Mouse (Mus musculus): Measurements from ENCODE around the gene Olah.
A peak's percentile ranks its signal among the peaks of the same experiment; 100 is the strongest.

Gene Olah

GRCm38 (mm10) chr2:3348422-3348821 is 48.6 kb downstream of the Olah start:
- DNase-seq = no peak

DNA sequence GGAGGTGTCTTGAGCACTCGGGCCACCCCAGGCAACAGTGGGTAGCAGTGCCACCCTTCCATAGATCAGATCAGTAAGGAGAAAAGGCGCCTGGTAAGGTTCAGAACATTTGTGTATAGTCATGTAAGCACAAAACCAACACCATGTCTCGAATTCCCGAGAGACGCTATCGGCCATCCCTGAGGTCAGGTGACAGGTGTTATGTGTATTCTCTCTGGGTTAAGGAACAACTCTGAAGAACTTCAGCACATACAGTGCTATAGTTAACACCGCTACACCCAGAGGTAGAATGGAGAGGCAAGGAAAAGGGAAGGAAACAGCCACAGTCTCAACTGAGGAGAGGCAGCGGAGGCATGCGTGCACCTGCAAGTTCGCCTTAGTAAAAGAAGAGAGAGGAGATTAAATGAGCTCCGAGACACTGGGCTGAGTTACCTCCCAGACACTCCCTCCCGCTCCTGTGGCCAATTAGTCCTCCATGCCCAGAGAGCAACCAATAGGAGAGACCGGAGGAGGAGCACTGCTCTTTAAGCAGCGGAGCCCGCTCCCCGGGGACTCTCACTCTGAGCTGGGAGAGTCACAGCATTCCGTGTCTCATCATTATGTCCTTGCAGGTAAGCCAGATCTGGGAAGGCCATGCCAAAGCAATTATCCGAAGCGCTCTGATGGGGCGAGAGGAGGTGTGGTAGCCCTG is 61.3 kb downstream of the Olah start, which contains the start of gene Acbd7:
Acbd7 (plus strand) TSS at position 558 of the 691 bp plus-strand sequence.
- peak; percentile 73 to 87 for DNase-seq

DNA sequence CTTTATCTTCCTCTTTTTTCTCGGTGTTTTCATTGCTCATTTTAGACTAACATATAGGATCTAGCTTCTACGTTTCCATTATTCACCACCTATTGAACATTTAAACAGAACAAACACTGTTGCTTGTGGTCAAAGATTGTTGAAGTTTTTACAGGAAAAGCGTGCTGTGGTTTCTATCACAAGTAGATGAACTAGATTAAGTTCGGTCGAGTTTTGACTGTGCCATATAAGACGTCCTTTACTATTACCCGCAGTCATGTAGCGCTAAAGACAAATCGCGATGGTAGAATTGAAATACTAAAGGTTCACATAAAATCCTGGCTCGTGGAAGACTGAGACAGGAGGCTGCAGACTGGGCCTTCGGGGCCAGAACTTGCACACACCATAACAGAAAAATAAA is 63.2 kb downstream of the Olah start:
- DNase-seq = no peak

GRCm38 (mm10) chr2:3332484-3333242 is 64.3 kb downstream of the Olah start, which contains the start of gene Rpp38:
Rpp38 (minus strand) TSS chr2:3332643.
- DNase-seq = peak; percentile 97 to 98

DNA sequence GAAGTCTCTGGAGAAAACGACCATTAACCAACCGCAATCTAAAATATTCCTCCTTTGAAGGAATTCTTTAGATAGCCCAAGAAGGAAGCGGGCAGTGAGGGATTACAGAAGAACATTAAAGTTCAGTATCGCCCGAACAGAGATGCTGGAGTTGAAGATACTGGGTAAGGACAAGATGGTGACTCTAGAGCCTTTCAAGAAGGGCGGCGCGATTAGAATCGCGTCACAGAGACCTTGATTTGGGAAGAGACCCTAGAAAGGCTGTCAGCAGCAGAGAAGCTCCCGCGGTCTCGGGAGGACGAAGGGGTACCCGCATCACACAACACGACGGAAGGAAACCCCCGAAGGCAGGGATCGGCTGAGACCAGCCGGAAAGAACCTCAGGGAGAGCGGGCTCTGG is 65.0 kb downstream of the Olah start:
- DNase-seq = no peak

DNA sequence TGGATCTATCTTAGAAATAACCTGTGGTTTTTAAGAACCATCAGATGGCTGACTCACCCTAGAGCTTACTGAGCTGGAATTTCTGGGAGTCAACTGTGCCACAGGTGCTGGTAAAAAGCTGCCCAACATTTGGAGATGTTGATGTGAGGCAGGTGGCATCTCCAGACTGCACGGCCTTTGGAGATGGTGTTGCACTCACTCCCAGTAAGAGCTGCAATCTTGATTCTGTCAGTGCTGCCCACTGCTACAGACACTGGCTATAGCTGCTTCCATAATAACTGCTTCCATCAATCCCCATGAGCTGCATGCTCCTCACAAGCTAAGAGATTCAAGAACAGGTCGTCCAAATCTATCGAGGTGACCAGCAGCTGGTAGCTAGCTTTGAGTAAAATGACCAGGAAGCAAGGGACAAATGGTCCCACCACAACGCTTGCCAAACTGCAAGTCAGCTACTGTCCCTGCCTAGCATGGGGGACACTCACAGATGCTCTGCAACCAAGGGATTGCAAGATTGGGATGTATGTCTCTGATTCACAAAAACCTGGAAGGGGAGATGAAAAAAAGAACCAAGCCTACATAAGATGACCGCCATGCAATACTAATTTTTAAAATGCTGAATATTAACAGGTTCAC is 65.8 kb downstream of the Olah start:
- DNase-seq = no peak

DNA sequence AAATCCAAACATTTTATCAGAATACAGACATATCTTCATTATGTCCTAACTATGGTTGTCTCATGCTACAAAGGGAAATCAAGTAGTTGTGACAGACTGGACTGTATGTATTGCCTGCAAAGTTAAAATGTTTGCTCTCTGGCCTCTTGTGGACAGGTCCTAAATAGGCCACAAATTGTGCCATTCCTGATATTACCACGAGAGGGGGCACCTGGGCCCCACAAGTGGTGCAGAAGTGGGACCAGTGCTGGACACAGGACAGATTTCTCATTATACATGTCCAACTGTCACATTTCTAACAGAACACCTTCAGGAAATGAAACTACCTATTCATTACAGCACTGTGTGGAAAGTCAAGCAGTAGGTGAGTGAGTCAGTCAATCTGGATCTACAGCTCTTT is 69.7 kb downstream of the Olah start:
- peak; percentile 54 to 74 for DNase-seq

- no peak for DNase-seq
Measured at GRCm38 (mm10) chr2:3326547-3326946, 70.5 kb downstream of the Olah start.

- no peak for DNase-seq
Measured at GRCm38 (mm10) chr2:3324381-3325130, 72.5 kb downstream of the Olah start.

- DNase-seq = no peak
Measured at GRCm38 (mm10) chr2:3323132-3323531, 73.9 kb downstream of the Olah start.

GRCm38 (mm10) chr2:3305426-3306025 is 91.5 kb downstream of the Olah start:
- peak; percentile 46 to 52 for DNase-seq

GRCm38 (mm10) chr2:3295826-3296225 is 101.2 kb downstream of the Olah start:
- no peak for DNase-seq

DNA sequence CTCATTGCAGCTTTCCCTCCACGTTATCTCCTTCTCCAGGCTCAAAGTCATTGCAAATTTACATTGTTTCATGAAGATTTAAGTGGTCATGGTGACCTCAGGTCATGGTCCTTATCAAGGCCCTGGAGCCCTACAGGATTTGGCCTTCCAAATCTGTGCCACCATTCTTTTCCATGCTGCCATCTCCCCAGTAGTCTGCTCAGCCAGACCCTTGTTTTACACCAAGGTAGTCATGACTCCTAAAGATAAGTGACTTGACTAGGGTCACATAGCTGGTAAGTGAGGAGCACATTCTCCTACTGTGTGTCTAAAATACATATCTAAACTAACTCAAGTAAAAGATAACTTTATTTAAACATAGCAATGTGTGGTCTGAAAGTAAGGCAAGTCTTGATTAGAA is 104.8 kb downstream of the Olah start:
- DNase-seq = no peak
